Mouse (Mus musculus) erythroblast, embryonic 14.5 days (primary cell): ENCODE results near the gene Vamp1.

ENCODE experiments used
- GATA1 ChIP-seq: IDR thresholded peaks from 2 replicates; pipeline ENCODE4 v1.6.1; 2012; ENCODE audit warnings: low read length, inconsistent platforms, mixed read lengths
- TAL1 ChIP-seq: IDR thresholded peaks from 3 replicates; pipeline ENCODE4 v1.6.1; 2012; ENCODE audit warnings: low read length, inconsistent platforms, mixed read lengths

- TF ChIP-seq TAL1: no peak
- no peak for TF ChIP-seq GATA1
Measured at GRCm38 (mm10) chr6:125279729-125280128, 64.4 kb downstream of the Vamp1 start.
